Mouse (Mus musculus) erythroblast, embryonic 14.5 days (primary cell): Measurements from ENCODE around the gene Serpina1b.

Experiments
- GATA1 ChIP-seq: IDR thresholded peaks from 2 replicates; pipeline ENCODE4 v1.6.1; 2012; ENCODE audit warnings: low read length, inconsistent platforms, mixed read lengths
- TAL1 ChIP-seq: IDR thresholded peaks from 3 replicates; pipeline ENCODE4 v1.6.1; 2012; ENCODE audit warnings: low read length, inconsistent platforms, mixed read lengths

- no peak for TF ChIP-seq GATA1
- no peak for TF ChIP-seq TAL1
Measured at GRCm38 (mm10) chr12:103683775-103684174, 146.4 kb downstream of the Serpina1b start.
